Mouse (Mus musculus): ENCODE data around the gene D11Wsu47e. TPM values are rescaled to one million over a fixed set of nuclear protein-coding genes. Genes with fewer than 3 reads are reported as not detected.

D11Wsu47e gene
- polyA plus RNA-seq, 1 experiment, result 24.3 TPM

DNA sequence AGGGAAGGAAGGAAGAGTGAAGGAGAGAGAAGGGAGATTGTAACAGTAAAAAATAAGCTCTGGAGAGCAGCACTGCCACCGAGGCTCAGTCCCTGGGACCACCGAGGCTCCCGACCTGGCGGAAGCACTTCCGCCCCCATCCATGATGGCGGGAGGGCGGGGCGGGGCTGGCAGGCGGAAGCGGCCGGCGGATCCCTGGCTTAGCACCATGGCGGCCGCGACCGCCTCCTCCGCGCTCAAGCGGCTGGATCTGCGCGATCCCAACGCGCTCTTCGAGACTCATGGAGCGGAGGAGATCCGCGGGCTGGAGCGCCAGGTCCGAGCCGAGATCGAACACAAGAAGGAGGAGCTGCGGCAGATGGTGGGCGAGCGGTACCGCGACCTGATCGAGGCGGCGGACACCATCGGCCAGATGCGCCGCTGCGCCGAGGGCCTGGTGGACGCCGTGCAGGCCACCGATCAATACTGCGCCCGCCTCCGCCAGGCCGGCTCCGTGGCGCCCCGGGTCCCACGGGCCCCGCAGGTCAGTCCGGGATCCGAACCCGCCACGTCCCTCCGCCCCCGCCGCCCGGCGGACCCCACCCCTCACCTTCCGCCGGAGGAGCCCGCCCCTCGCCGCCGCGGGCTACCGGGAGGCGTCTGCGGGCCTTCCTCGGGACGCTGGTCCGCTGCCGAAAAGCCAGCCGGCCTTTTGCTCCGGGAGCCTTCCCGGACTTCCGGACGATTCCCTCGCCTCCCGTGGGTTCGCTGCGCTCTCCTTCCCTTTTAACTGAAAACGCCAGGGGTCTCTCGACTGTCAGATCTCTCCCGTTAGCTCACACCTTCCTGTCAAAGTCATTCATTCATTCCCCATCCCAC lies 34.6 kb upstream of the D11Wsu47e start, which contains the start of gene Slc39a11:
Gene Slc39a11, minus strand, starts transcription at position 727 of the 858 bp plus-strand sequence.
- peak within 1 kb of the TSS; percentile 99 for H3K4me3 ChIP-seq (ENCODE audit: low read depth, low read length)
- no peaks in the 10 kb centered on the region for H3K9me3 ChIP-seq (replicated peaks; ENCODE audit: control insufficient read depth, insufficient read depth, low read length, poor library complexity, severe bottlenecking)
- H3K27me3 ChIP-seq (ENCODE audit: control insufficient read depth, insufficient read depth, low read length, poor library complexity, severe bottlenecking), result no peaks in the 10 kb centered on the region
- peak within 1 kb of the TSS; percentile 90 for H3K9ac ChIP-seq (ENCODE audit: low read depth, poor library complexity, severe bottlenecking)
- H3K4me1 ChIP-seq (ENCODE audit: control insufficient read depth, insufficient read depth, low read length), result peaks cover 4% of the 10 kb centered on the region
- no peak for TF ChIP-seq EP300 (IDR thresholded peaks at IDR 0.05; ENCODE audit: insufficient read depth, low read depth, low read length)
- TF ChIP-seq POLR2A (IDR thresholded peaks at IDR 0.05; ENCODE audit: insufficient read depth, low read length), result no peak
- no peak for TF ChIP-seq CTCF (IDR thresholded peaks at IDR 0.05; ENCODE audit: low read depth, low read length)
- peaks cover 6% of the 10 kb centered on the region for H3K36me3 ChIP-seq (ENCODE audit: control insufficient read depth, insufficient read depth, low read length, poor library complexity, severe bottlenecking)
- peak within 1 kb of the TSS; percentile 47; the same call in 1 of the 2 replicates for H3K27ac ChIP-seq (ENCODE audit: insufficient read depth, low read length)

DNA sequence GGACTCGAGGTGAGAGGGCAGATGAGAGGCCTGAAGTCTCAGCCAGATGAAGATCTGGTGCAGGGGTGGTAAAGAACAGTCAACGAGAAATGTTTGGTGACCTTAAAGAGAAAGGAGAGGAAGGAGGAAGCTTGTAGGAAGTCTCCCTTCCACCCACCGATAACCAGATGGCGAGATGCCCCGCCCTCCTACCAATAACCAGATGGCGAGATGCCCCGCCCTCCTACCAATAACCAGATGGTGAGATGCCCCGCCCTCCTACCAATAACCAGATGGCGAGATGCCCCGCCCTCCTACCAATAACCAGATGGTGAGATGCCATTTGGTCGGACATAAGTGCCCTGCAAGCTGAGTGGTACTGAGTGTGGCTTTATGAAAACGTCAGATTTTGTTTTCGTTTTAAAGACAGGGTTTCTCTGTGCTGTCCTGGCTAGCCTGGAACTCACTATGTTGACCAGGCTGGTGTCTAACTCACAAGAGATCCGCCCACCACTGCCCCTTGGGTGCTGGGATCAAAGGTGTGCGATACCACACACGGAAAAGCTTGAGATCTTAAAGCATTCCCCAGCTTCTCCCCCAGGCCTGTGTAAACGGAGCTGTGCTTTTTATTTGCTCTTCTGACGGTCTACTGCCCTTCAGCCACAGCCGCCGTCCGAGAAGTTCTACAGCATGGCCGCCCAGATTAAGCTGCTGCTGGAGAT lies 32.9 kb upstream of the D11Wsu47e start:
- Histone ChIP-seq H3K27ac (ENCODE audit: insufficient read depth, low read length) (peak overlapping the region; percentile 48), H3K9ac (ENCODE audit: low read depth, poor library complexity, severe bottlenecking) (peak overlapping the region; percentile 28), H3K4me3 (ENCODE audit: low read depth, low read length) (peak overlapping the region; percentile 29), H3K36me3 (ENCODE audit: control insufficient read depth, insufficient read depth, low read length, poor library complexity, severe bottlenecking) (peaks cover 19% of the 10 kb centered on the region), H3K27me3 (ENCODE audit: control insufficient read depth, insufficient read depth, low read length, poor library complexity, severe bottlenecking) (no peaks in the 10 kb centered on the region), H3K4me1 (ENCODE audit: control insufficient read depth, insufficient read depth, low read length) (peaks cover 4% of the 10 kb centered on the region), H3K9me3 (replicated peaks; ENCODE audit: control insufficient read depth, insufficient read depth, low read length, poor library complexity, severe bottlenecking) (no peaks in the 10 kb centered on the region)
- TF ChIP-seq CTCF (IDR thresholded peaks at IDR 0.05; ENCODE audit: low read depth, low read length) (no peak), POLR2A (IDR thresholded peaks at IDR 0.05; ENCODE audit: insufficient read depth, low read length) (no peak), EP300 (IDR thresholded peaks at IDR 0.05; ENCODE audit: insufficient read depth, low read depth, low read length) (0 out of 2 replicates have a peak, but pooled peaks have one; percentile 31)

DNA sequence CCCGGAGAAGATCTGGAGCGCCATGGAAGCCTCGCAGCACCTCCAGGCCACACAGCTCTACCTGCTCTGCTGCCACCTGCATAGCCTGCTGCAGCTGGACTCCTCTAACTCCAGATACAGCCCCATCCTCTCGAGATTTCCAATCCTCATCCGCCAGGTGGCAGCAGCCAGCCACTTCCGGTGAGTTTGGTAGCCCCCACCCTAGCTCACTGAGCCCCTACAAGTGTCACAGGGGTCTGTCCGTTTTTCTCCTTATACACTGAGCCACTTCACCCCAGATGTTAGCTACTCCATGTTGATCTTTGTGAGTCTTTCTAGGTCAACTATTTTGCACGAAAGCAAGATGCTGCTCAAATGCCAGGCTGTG lies 32.3 kb upstream of the D11Wsu47e start:
- peaks cover 4% of the 10 kb centered on the region for H3K4me1 ChIP-seq (ENCODE audit: control insufficient read depth, insufficient read depth, low read length)
- no peaks in the 10 kb centered on the region for H3K27me3 ChIP-seq (ENCODE audit: control insufficient read depth, insufficient read depth, low read length, poor library complexity, severe bottlenecking)
- peak overlapping the region; percentile 48 for H3K27ac ChIP-seq (ENCODE audit: insufficient read depth, low read length)
- peaks cover 21% of the 10 kb centered on the region for H3K36me3 ChIP-seq (ENCODE audit: control insufficient read depth, insufficient read depth, low read length, poor library complexity, severe bottlenecking)
- H3K4me3 ChIP-seq (ENCODE audit: low read depth, low read length), result peak overlapping the region; percentile 26
- peak overlapping the region; percentile 28 for H3K9ac ChIP-seq (ENCODE audit: low read depth, poor library complexity, severe bottlenecking)
- TF ChIP-seq POLR2A (IDR thresholded peaks at IDR 0.05; ENCODE audit: insufficient read depth, low read length), result no peak
- TF ChIP-seq CTCF (IDR thresholded peaks at IDR 0.05; ENCODE audit: low read depth, low read length), result peak; percentile 75
- no peak for TF ChIP-seq EP300 (IDR thresholded peaks at IDR 0.05; ENCODE audit: insufficient read depth, low read depth, low read length)
- no peaks in the 10 kb centered on the region for H3K9me3 ChIP-seq (replicated peaks; ENCODE audit: control insufficient read depth, insufficient read depth, low read length, poor library complexity, severe bottlenecking)

DNA sequence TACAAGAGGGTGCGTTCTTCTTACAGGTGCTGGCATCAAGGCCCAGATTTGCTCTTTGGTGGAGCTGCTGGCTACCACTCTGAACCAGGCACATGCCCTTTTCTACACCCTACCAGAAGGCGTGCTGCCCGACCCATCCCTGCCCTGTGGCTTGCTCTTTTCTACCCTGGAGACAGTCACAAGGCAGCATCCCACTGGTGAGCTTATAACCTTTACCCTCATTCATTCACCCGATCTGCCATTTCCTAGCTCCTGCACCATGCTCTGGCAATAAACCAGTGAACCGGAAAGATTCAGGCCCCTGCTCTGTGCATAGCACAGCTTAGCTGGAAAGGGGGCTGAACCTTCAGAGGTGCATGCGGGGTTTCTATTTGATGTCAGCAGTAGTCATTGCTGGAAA lies 31.7 kb upstream of the D11Wsu47e start:
- H3K4me1 ChIP-seq (ENCODE audit: control insufficient read depth, insufficient read depth, low read length), result peaks cover 4% of the 10 kb centered on the region
- H3K9ac ChIP-seq (ENCODE audit: low read depth, poor library complexity, severe bottlenecking), result no peak overlapping the region
- H3K36me3 ChIP-seq (ENCODE audit: control insufficient read depth, insufficient read depth, low read length, poor library complexity, severe bottlenecking), result peaks cover 21% of the 10 kb centered on the region
- no peak for TF ChIP-seq POLR2A (IDR thresholded peaks at IDR 0.05; ENCODE audit: insufficient read depth, low read length)
- no peak for TF ChIP-seq CTCF (IDR thresholded peaks at IDR 0.05; ENCODE audit: low read depth, low read length)
- no peak overlapping the region for H3K4me3 ChIP-seq (ENCODE audit: low read depth, low read length)
- H3K27me3 ChIP-seq (ENCODE audit: control insufficient read depth, insufficient read depth, low read length, poor library complexity, severe bottlenecking), result no peaks in the 10 kb centered on the region
- H3K27ac ChIP-seq (ENCODE audit: insufficient read depth, low read length), result no peak overlapping the region
- H3K9me3 ChIP-seq (replicated peaks; ENCODE audit: control insufficient read depth, insufficient read depth, low read length, poor library complexity, severe bottlenecking), result no peaks in the 10 kb centered on the region

DNA sequence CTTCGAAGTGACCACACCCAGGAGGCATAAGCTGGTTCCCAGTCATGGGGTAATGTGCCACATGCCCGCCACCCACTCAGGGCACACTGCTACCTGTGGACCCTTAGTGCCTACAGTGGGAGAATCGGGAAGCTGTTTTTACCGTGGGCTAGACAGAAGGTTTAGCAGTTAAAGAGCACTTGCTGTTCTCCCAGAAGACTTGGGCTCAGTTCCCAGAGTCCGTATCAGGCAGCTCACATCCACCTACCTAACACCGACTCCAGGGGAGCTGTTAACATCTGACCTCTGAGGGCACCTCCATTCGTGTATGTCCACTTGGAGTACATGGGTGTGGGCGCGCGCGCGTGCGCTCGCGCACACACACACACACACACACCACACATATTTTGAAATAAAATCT lies 30.1 kb upstream of the D11Wsu47e start:
- no peak overlapping the region for H3K4me3 ChIP-seq (ENCODE audit: low read depth, low read length)
- TF ChIP-seq EP300 (IDR thresholded peaks at IDR 0.05; ENCODE audit: insufficient read depth, low read depth, low read length) (no peak), CTCF (IDR thresholded peaks at IDR 0.05; ENCODE audit: low read depth, low read length) (no peak), POLR2A (IDR thresholded peaks at IDR 0.05; ENCODE audit: insufficient read depth, low read length) (no peak)
- H3K36me3 ChIP-seq (ENCODE audit: control insufficient read depth, insufficient read depth, low read length, poor library complexity, severe bottlenecking), result peaks cover 21% of the 10 kb centered on the region
- H3K9ac ChIP-seq (ENCODE audit: low read depth, poor library complexity, severe bottlenecking), result no peak overlapping the region
- peaks cover 4% of the 10 kb centered on the region for H3K4me1 ChIP-seq (ENCODE audit: control insufficient read depth, insufficient read depth, low read length)
- no peaks in the 10 kb centered on the region for H3K9me3 ChIP-seq (replicated peaks; ENCODE audit: control insufficient read depth, insufficient read depth, low read length, poor library complexity, severe bottlenecking)
- no peak overlapping the region for H3K27ac ChIP-seq (ENCODE audit: insufficient read depth, low read length)
- no peaks in the 10 kb centered on the region for H3K27me3 ChIP-seq (ENCODE audit: control insufficient read depth, insufficient read depth, low read length, poor library complexity, severe bottlenecking)
